Mouse (Mus musculus) heart, embryonic 11.5 days (tissue): ENCODE data around the gene Ankmy1. TPM values are rescaled to one million over a fixed set of nuclear protein-coding genes. Genes with fewer than 3 reads are reported as not detected.

ENCODE experiments used
- ATAC-seq: fragments of 200-750 bp; cut with Nextera tagmentation; replicated peaks from 2 replicates; pipeline ENCODE4 v1.8.0; 2017; ENCODE audit warnings: moderate library complexity; ENCODE audit not compliant: insufficient number of reproducible peaks, low FRiP score, low TSS enrichment
- H3K27ac ChIP-seq: fragments of 300-500 bp; sonication (generic); 2 replicates; pipeline ENCODE4 v1.5.1; 2014; ENCODE audit warnings: mild to moderate bottlenecking, low read depth, low read length
- H3K27me3 ChIP-seq: fragments of 300-500 bp; sonication (generic); 2 replicates; pipeline ENCODE4 v1.6.1; 2014; ENCODE audit warnings: mild to moderate bottlenecking, low read length, mixed read lengths; ENCODE audit not compliant: control insufficient read depth, insufficient read depth
- H3K36me3 ChIP-seq: fragments of 300-500 bp; sonication (generic); 2 replicates; pipeline ENCODE4 v1.6.1; 2014; ENCODE audit warnings: mild to moderate bottlenecking, low read length, moderate library complexity, mixed read lengths; ENCODE audit not compliant: control insufficient read depth, insufficient read depth
- H3K4me1 ChIP-seq: fragments of 300-500 bp; sonication (generic); 2 replicates; pipeline ENCODE4 v1.6.1; 2014; ENCODE audit warnings: low read length; ENCODE audit not compliant: control insufficient read depth, insufficient read depth
- H3K4me2 ChIP-seq: fragments of 300-500 bp; sonication (generic); 2 replicates; pipeline ENCODE4 v1.6.1; 2014; ENCODE audit warnings: mild to moderate bottlenecking, moderate library complexity
- H3K4me3 ChIP-seq: fragments of 300-500 bp; sonication (generic); 2 replicates; pipeline ENCODE4 v1.5.1; 2014; ENCODE audit warnings: low read depth, low read length
- H3K9ac ChIP-seq: fragments of 300-500 bp; sonication (generic); 2 replicates; pipeline ENCODE4 v1.6.1; 2014; ENCODE audit warnings: mild to moderate bottlenecking, low read depth, low read length, moderate library complexity
- H3K9me3 ChIP-seq: fragments of 300-500 bp; sonication (generic); replicated peaks from 2 replicates; pipeline ENCODE4 v1.6.1; 2016; ENCODE audit warnings: low read length; ENCODE audit not compliant: control insufficient read depth
- WGBS: fragments of 180-500 bp; shearing (Covaris S2); extraction: QIAGEN DNeasy Blood & Tissue Kit; methylation state at CpG from one replicate; pipeline ENCODE4 v1.1.7; 2014; ENCODE audit not compliant: insufficient replicate concordance; 5-methylcytosine and 5-hydroxymethylcytosine counted together
- polyA plus RNA-seq: library from polyadenylated mRNA; unstranded; fragments of >200 nt; fragmentation: Nextera tagmentation; extraction: Ambion mirVana; gene quantifications from 2 replicates; pipeline ENCODE4 v1.2.1, GENCODE M21; 2014

Gene Ankmy1
- polyA plus RNA-seq, 1 experiment from 2014 or later = 0.34 TPM

- no peaks in the 10 kb centered on the region for H3K36me3 ChIP-seq
- no peaks in the 10 kb centered on the region for H3K4me1 ChIP-seq
- H3K4me2 ChIP-seq = no peak overlapping the region
- no peak for ATAC-seq
- no peak overlapping the region for H3K9ac ChIP-seq
- 81% methylated on average over 7 of the region's 7 CpGs for WGBS
- H3K9me3 ChIP-seq = no peaks in the 10 kb centered on the region
- peaks cover 7% of the 10 kb centered on the region for H3K27me3 ChIP-seq
- no peak overlapping the region for H3K4me3 ChIP-seq
- H3K27ac ChIP-seq = no peak overlapping the region
These were observed 30.0 kb downstream of the Ankmy1 start for GRCm38 (mm10) chr1:92872666-92873065.

DNA sequence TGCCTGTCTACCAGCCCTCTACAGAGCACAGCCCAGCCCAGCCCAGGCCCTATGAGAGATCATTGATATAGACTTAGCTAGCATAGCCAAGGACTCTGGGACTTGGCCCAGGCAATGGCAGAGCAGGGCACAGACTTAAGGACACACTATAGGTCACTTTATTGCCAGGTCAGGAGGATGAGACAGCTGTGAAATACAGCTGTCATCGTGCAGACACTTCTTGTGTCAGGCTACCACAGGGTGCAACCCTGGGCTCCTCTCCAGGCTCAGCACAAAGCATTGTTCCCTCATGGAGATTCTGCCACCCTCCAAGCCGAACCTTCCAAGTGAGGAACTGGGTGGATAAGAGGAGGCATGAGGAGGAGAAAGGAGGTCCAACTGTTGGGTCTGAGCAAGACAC is 32.7 kb downstream of the Ankmy1 start:
- Histone ChIP-seq H3K27me3 (peaks cover 7% of the 10 kb centered on the region), H3K9ac (no peak overlapping the region), H3K36me3 (no peaks in the 10 kb centered on the region), H3K9me3 (no peaks in the 10 kb centered on the region), H3K4me1 (no peaks in the 10 kb centered on the region), H3K4me3 (no peak overlapping the region), H3K27ac (no peak overlapping the region), H3K4me2 (no peak overlapping the region)
- 70% methylated on average over 2 of the region's 2 CpGs for WGBS
- no peak for ATAC-seq

DNA sequence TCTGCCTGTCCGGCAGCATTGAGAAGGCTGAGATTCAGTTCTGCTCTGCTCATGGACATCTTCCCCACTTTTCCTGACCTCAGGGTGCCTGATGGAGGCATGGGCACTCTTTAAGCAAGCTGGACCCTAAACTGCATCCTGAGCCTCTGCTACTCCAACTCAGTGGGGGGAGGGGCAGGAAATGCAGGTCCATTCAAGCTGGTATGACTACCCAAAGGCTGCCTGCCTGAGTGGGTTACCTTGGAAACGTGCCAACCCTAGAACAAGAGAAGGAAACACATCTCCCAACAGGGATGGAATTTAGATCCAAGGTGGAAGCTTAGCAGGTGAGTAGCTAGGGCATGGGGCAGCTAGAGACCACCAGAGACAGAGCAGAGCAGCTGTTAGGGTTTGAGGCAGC is 36.5 kb downstream of the Ankmy1 start:
- Histone ChIP-seq H3K27ac (no peak overlapping the region), H3K27me3 (peaks cover 8% of the 10 kb centered on the region; the same call in 1 of the 2 replicates), H3K9me3 (no peaks in the 10 kb centered on the region), H3K9ac (no peak overlapping the region), H3K4me2 (no peak overlapping the region), H3K4me1 (no peaks in the 10 kb centered on the region), H3K4me3 (no peak overlapping the region), H3K36me3 (no peaks in the 10 kb centered on the region)
- WGBS = 56% methylated on average over 2 of the region's 2 CpGs
- ATAC-seq = no peak

DNA sequence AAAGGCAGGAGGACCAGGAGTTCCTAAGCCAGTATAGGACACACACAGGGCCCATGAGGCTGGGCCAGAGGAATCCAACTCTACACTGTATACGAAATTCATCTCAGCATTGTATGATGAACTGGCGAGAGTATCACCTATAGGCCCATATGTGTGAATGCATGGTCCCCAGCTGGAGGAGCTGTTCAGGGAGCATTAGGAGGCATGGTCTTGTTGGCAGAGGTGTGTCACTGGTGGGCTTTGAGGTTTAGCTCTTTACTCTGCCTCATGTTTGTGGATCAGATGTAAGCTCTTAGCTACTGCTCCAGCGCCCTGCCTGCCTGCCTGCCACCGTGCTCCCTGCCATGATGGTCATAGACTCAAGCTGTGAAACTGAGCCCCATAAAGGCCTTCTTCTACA is 39.4 kb downstream of the Ankmy1 start:
- Histone ChIP-seq H3K4me1 (no peaks in the 10 kb centered on the region), H3K9me3 (no peaks in the 10 kb centered on the region), H3K36me3 (0 out of 2 replicates have a peak, but pooled peaks cover 2% of the 10 kb centered on the region), H3K27ac (no peak overlapping the region), H3K27me3 (peaks cover 8% of the 10 kb centered on the region; the same call in 1 of the 2 replicates), H3K4me3 (no peak overlapping the region), H3K4me2 (no peak overlapping the region), H3K9ac (no peak overlapping the region)
- 73% methylated on average over 4 of the region's 4 CpGs for WGBS
- no peak for ATAC-seq

- Histone ChIP-seq H3K36me3 (peaks cover 14% of the 10 kb centered on the region; the same call in 1 of the 2 replicates), H3K27me3 (peaks cover 8% of the 10 kb centered on the region; the same call in 1 of the 2 replicates), H3K27ac (no peak overlapping the region), H3K9me3 (no peaks in the 10 kb centered on the region), H3K4me2 (no peak overlapping the region), H3K9ac (no peak overlapping the region), H3K4me1 (no peaks in the 10 kb centered on the region), H3K4me3 (no peak overlapping the region)
- 69% methylated on average over 6 of the region's 6 CpGs for WGBS
- no peak for ATAC-seq
These were observed 41.2 kb downstream of the Ankmy1 start for GRCm38 (mm10) chr1:92861503-92861902.

DNA sequence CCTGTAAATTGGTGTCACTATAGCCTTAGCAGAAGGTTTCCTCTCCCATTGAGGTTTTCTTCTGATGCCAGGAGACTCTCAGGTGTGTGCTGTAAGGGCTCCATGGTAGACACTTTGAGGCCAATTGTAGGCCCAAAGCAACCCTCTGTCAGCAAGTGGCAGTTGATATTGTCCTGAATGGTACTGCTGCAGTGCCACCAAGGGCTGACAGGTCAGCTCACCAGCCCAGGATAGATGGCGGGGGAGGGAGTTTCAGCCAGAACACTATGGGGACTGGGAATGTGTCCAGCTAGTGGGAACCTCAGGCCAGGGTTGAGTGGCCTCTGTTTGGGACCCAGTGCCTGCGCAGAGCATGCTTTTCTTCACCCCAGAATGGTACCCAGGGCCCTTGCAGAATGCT is 50.3 kb downstream of the Ankmy1 start:
- no peak overlapping the region for H3K27ac ChIP-seq

DNA sequence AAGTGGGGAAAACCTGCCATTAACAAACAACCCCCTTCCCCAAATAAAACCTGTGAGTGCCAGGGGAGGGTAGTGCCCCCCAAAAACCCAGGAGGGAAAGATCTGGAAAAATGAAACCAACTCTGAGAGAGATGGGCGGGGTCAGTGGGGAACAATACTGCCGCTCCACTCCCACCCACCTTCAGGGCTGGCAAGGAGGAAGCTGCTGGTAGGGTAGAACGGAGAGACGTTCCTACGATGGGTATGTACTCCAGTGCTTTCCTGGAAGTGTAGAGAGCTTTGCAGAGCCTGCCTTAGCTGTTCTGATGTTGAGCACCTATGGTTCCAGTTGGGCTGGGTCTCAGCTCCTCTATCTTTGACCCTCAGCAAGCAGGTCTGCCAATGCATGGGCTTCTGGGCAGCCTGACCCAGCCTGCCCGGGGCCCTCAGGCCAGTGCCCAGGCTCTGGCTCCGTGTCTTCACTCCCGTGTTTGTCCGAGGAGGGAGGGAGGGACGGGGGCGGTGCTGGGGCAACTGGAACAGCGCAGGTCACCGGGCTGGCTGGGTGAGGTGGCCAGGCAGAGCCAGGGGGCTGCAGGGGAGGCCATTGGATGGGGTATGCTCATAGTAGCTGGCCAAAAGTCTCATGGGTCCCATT is 52.6 kb downstream of the Ankmy1 start:
- Histone ChIP-seq H3K36me3 (no peaks in the 10 kb centered on the region), H3K27ac (no peak overlapping the region), H3K27me3 (peaks cover 35% of the 10 kb centered on the region), H3K9ac (no peak overlapping the region), H3K4me1 (peaks cover 32% of the 10 kb centered on the region), H3K9me3 (no peaks in the 10 kb centered on the region), H3K4me2 (no peak overlapping the region), H3K4me3 (no peak overlapping the region)
- no peak for ATAC-seq
- 59% methylated on average over 13 of the region's 13 CpGs for WGBS

More for the DNA sequence above, 50.3 kb downstream of the Ankmy1 start:
- Histone ChIP-seq H3K36me3 (peaks cover 10% of the 10 kb centered on the region; the same call in 1 of the 2 replicates), H3K4me1 (peaks cover 36% of the 10 kb centered on the region), H3K9me3 (no peaks in the 10 kb centered on the region), H3K4me3 (no peak overlapping the region), H3K4me2 (no peak overlapping the region), H3K9ac (no peak overlapping the region), H3K27me3 (peaks cover 24% of the 10 kb centered on the region)
- WGBS = 75% methylated on average over 2 of the region's 2 CpGs
- ATAC-seq = no peak

GRCm38 (mm10) chr1:92849491-92849890 is 53.2 kb downstream of the Ankmy1 start:
- WGBS = 55% methylated on average over 2 of the region's 2 CpGs
- peaks cover 35% of the 10 kb centered on the region for H3K27me3 ChIP-seq
- H3K36me3 ChIP-seq = no peaks in the 10 kb centered on the region
- H3K9ac ChIP-seq = no peak overlapping the region
- ATAC-seq = no peak
- no peak overlapping the region; the same call in 1 of the 2 replicates for H3K27ac ChIP-seq
- peaks cover 32% of the 10 kb centered on the region for H3K4me1 ChIP-seq
- H3K4me2 ChIP-seq = no peak overlapping the region
- H3K9me3 ChIP-seq = no peaks in the 10 kb centered on the region
- no peak overlapping the region for H3K4me3 ChIP-seq
